14 mouse cellular contexts compared by ENCODE assay signal in the genomic region with DNA sequence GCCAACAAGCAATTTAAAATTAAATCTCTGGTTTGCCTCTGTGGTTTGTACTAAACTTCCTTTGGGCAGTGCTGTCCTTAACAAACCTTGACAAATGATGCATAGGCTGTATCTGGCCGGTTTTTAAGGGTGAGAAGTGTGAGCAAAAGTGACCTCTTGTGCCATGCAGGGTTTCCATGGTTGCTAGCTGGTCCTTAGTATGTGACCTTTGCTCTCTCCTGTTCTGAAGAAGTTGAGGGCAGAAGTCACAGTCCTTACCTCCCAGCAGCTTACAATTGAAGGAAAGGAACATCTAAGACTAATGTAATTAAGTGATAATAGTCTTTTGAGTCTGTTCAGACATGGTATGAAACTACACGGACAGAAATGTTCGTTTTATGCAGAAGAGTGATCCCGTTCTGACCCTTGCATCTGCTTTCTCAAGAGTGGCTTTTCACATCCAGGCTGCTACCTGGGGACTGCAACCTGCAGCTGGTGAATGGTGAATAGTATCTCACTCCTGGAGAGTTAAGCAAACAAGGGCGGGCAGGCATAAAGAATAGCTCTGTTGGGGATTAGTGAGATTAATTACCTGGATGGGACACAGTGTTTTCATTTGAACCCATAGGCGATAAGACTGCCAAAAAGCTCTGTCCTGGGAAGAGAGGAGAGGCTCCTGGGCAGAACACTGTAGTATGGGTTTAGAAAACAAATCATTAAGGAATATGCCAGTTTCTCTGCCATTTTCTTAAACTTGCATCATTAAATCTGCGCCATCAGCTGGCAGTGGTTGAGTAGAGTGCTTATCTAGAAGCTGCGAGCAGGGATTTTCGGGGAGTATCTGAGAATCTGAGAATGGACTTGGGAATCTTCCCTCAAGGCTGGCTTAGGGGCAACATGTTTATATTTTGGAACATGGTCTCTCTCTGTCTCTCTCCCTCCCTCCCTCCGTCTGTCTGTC. TPM values are rescaled to one million over a fixed set of nuclear protein-coding genes. Genes with fewer than 3 reads are reported as not detected.
DNase-seq lines count a peak whose midpoint lies in the region; ATAC-seq lines count a peak whose summit lies in the region.
"Had no signal": no experiment of that assay in that cellular context is flagged by ENCODE, and none has a peak within 500 bp of the region (broad histone marks: within the 10 kb centered on the region; RNA-seq: fewer than 3 reads in every experiment).

No protein-coding gene starts in this region.

- no peaks in the 10 kb centered on the region for H3K27me3 ChIP-seq in kidney, embryonic 14.5 days (ENCODE audit: control insufficient read depth, insufficient read depth, low read length)
- H3K27me3 ChIP-seq in midbrain, embryonic 15.5 days (replicated peaks): no peaks in the 10 kb centered on the region
- H3K27me3 ChIP-seq: embryonic facial prominence, embryonic 13.5 days; midbrain, embryonic 12.5 days; Patski had no signal

- no peaks in the 10 kb centered on the region for H3K4me1 ChIP-seq in kidney, embryonic 14.5 days (ENCODE audit: control insufficient read depth, insufficient read depth, low read length)
- peaks cover 16% of the 10 kb centered on the region for H3K4me1 ChIP-seq in midbrain, embryonic 15.5 days
- H3K4me1 ChIP-seq: embryonic facial prominence, embryonic 13.5 days had no signal

- H3K27ac ChIP-seq in kidney, embryonic 14.5 days (ENCODE audit: low read depth, low read length): no peak overlapping the region
- H3K27ac ChIP-seq in midbrain, embryonic 15.5 days: no peak overlapping the region; the same call in 1 of the 2 replicates
- H3K27ac ChIP-seq: embryonic facial prominence, embryonic 13.5 days; liver, embryonic 14.5 days; midbrain, embryonic 12.5 days had no signal

- no peak overlapping the region for H3K4me2 ChIP-seq in kidney, embryonic 14.5 days (replicated peaks; ENCODE audit: low read depth, low read length)
- H3K4me2 ChIP-seq in midbrain, embryonic 15.5 days: 0 out of 2 replicates have a peak overlapping the region, but pooled peaks have one; percentile 4
- H3K4me2 ChIP-seq: embryonic facial prominence, embryonic 13.5 days; midbrain, embryonic 12.5 days had no signal

- H3K9me3 ChIP-seq in kidney, embryonic 14.5 days (ENCODE audit: control insufficient read depth, low read length): no peaks in the 10 kb centered on the region
- H3K9me3 ChIP-seq in midbrain, embryonic 15.5 days: no peaks in the 10 kb centered on the region
- H3K9me3 ChIP-seq: embryonic facial prominence, embryonic 13.5 days; midbrain, embryonic 12.5 days had no signal

- DNase-seq in embryo, embryonic 10 days (ENCODE audit: low spot score): peak; percentile 74
- DNase-seq in embryo, embryonic 11 days: no peak
- DNase-seq in kidney, adult 18-20 months: peak; percentile 18
- DNase-seq in cerebellum, adult 9-10 months: peak; percentile 75
- no peak for DNase-seq in thymus, adult 18-20 months
- no peak for DNase-seq in frontal cortex, postnatal 10 days (ENCODE audit: low spot score in 2 of 2)
- DNase-seq: adrenal gland, postnatal 14 days; gastrocnemius, postnatal 25 days had no signal

- H3K36me3 ChIP-seq in kidney, embryonic 14.5 days (ENCODE audit: control insufficient read depth, insufficient read depth, low read length): no peaks in the 10 kb centered on the region
- no peaks in the 10 kb centered on the region for H3K36me3 ChIP-seq in midbrain, embryonic 15.5 days (replicated peaks)
- H3K36me3 ChIP-seq: embryonic facial prominence, embryonic 13.5 days; midbrain, embryonic 12.5 days had no signal

- H3K9ac ChIP-seq in kidney, embryonic 14.5 days (ENCODE audit: low read depth, low read length): no peak overlapping the region
- H3K9ac ChIP-seq in midbrain, embryonic 15.5 days: no peak overlapping the region
- H3K9ac ChIP-seq: embryonic facial prominence, embryonic 13.5 days; liver, embryonic 14.5 days; midbrain, embryonic 12.5 days had no signal

- H3K4me3 ChIP-seq in kidney, embryonic 14.5 days (ENCODE audit: low read length): no peak overlapping the region
- no peak overlapping the region for H3K4me3 ChIP-seq in midbrain, embryonic 15.5 days
- H3K4me3 ChIP-seq: embryonic facial prominence, embryonic 13.5 days; midbrain, embryonic 12.5 days had no signal

- no peak for ATAC-seq in kidney, embryonic 14.5 days (ENCODE audit: low FRiP score, low TSS enrichment)
- ATAC-seq in midbrain, embryonic 15.5 days (replicated peaks): peak; percentile 41
- ATAC-seq: Patski had no signal

- WGBS in kidney, embryonic 14.5 days: 33% methylated on average over 10 of the region's 10 CpGs
- 14% methylated on average over 10 of the region's 10 CpGs for WGBS in midbrain, embryonic 15.5 days

RNA-seq across cellular contexts. Expression of gene Camk2d, which starts 47.2 kb away (rescaled TPM):
- 20.3 and 29.4 TPM in 2 replicates for polyA plus RNA-seq in kidney, embryonic 14.5 days (2014; fragmentation: Nextera tagmentation; extraction: Ambion mirVana)
- polyA plus RNA-seq in midbrain, embryonic 15.5 days (2015; fragmentation: Nextera tagmentation; extraction: Ambion mirVana): 54.7 and 54.8 TPM in 2 replicates

Comparison
In these comparisons a context has a peak if more than half of its experiments do, and no peak if none do; other contexts are left out.
1. DNase-seq: peak in embryo, embryonic 10 days (single experiment), kidney, adult 18-20 months (single experiment) and cerebellum, adult 9-10 months (single experiment); none in embryo, embryonic 11 days (single experiment), thymus, adult 18-20 months (0 of 2) and frontal cortex, postnatal 10 days (0 of 2).